9 mouse cellular contexts compared by ENCODE assay signal in genomic region chr6:146342995-146343394, GRCm38 (mm10).
DNase-seq lines count a peak whose midpoint lies in the region; ATAC-seq lines count a peak whose summit lies in the region.
"Had no signal": no experiment of that assay in that cellular context is flagged by ENCODE, and none has a peak within 500 bp of the region (broad histone marks: within the 10 kb centered on the region; RNA-seq: fewer than 3 reads in every experiment).

No protein-coding gene starts in this region.

- peak; percentile 13 to 42 for DNase-seq in left cerebral cortex, adult 18-20 months (ENCODE audit: low spot score in 2 of 2)
- DNase-seq in left cerebral cortex, adult 11 months (ENCODE audit: low spot score), result no peak
- DNase-seq in cerebellum, adult 11-12 months, result peak; percentile 77
- no peak for DNase-seq in adrenal gland, postnatal 4 days (ENCODE audit: low spot score in 2 of 2)
- DNase-seq in heart, postnatal 10 days, result no peak
- DNase-seq: gastrocnemius, postnatal 36 days had no signal

- no peak overlapping the region for H3K4me3 ChIP-seq in embryonic facial prominence, embryonic 15.5 days (replicated peaks)
- no peak overlapping the region for H3K4me3 ChIP-seq in midbrain, embryonic 15.5 days
- H3K4me3 ChIP-seq: limb, embryonic 15.5 days had no signal

- 33% methylated on average over 6 of the region's 6 CpGs for WGBS in embryonic facial prominence, embryonic 15.5 days
- WGBS in midbrain, embryonic 15.5 days, result 8% methylated on average over 6 of the region's 6 CpGs

- H3K9me3 ChIP-seq in embryonic facial prominence, embryonic 15.5 days (replicated peaks), result no peaks in the 10 kb centered on the region
- no peaks in the 10 kb centered on the region for H3K9me3 ChIP-seq in midbrain, embryonic 15.5 days
- H3K9me3 ChIP-seq: limb, embryonic 15.5 days had no signal

- intact Hi-C loops in heart, postnatal 10 days (cut with DNase I), result loop anchor here (2.0 kb wide), 1 partner anchor 512 kb away; no protein-coding TSS in a partner anchor

- no peak overlapping the region for H3K4me2 ChIP-seq in embryonic facial prominence, embryonic 15.5 days (replicated peaks)
- H3K4me2 ChIP-seq in midbrain, embryonic 15.5 days, result no peak overlapping the region
- H3K4me2 ChIP-seq: limb, embryonic 15.5 days had no signal

- H3K36me3 ChIP-seq in embryonic facial prominence, embryonic 15.5 days, result no peaks in the 10 kb centered on the region
- H3K36me3 ChIP-seq in midbrain, embryonic 15.5 days (replicated peaks), result no peaks in the 10 kb centered on the region
- H3K36me3 ChIP-seq: limb, embryonic 15.5 days had no signal

- H3K27ac ChIP-seq in embryonic facial prominence, embryonic 15.5 days (replicated peaks), result no peak overlapping the region
- peak overlapping the region; percentile 23; the same call in 1 of the 2 replicates for H3K27ac ChIP-seq in midbrain, embryonic 15.5 days
- H3K27ac ChIP-seq: limb, embryonic 15.5 days had no signal

- peaks cover 14% of the 10 kb centered on the region for H3K4me1 ChIP-seq in embryonic facial prominence, embryonic 15.5 days
- peaks cover 18% of the 10 kb centered on the region for H3K4me1 ChIP-seq in midbrain, embryonic 15.5 days

- ATAC-seq in embryonic facial prominence, embryonic 15.5 days (ENCODE audit: insufficient number of reproducible peaks, low FRiP score, low TSS enrichment, low read depth), result 0 out of 2 replicates have a peak, but pooled peaks have one; percentile 7
- peak; percentile 60; the same call in 1 of the 2 replicates for ATAC-seq in midbrain, embryonic 15.5 days (replicated peaks)

- H3K27me3 ChIP-seq in embryonic facial prominence, embryonic 15.5 days, result no peaks in the 10 kb centered on the region
- no peaks in the 10 kb centered on the region for H3K27me3 ChIP-seq in midbrain, embryonic 15.5 days (replicated peaks)
- H3K27me3 ChIP-seq: limb, embryonic 15.5 days had no signal

- H3K9ac ChIP-seq in embryonic facial prominence, embryonic 15.5 days, result no peak overlapping the region
- no peak overlapping the region for H3K9ac ChIP-seq in midbrain, embryonic 15.5 days
- H3K9ac ChIP-seq: limb, embryonic 15.5 days had no signal

Comparison
In these comparisons a context has a peak if more than half of its experiments do, and no peak if none do; other contexts are left out.
1. DNase-seq: peak in left cerebral cortex, adult 18-20 months (2 of 2) and cerebellum, adult 11-12 months (single experiment); none in left cerebral cortex, adult 11 months (single experiment), adrenal gland, postnatal 4 days (0 of 2) and heart, postnatal 10 days (0 of 2).